Mouse (Mus musculus) induced T-regulatory cell, adult 2 months (primary cell): ENCODE measurements around the gene Tmod4.
"Not testable (repeated sequence)": the region's sequence is repeated elsewhere in the genome, so short reads cannot be mapped to it uniquely, and the experiment has no call there.

Experiments used
- DNase-seq: peaks from one replicate; pipeline ENCODE4 v3.0.0-alpha.2; 2012; ENCODE audit warnings: low read depth

Tmod4 gene

DNA sequence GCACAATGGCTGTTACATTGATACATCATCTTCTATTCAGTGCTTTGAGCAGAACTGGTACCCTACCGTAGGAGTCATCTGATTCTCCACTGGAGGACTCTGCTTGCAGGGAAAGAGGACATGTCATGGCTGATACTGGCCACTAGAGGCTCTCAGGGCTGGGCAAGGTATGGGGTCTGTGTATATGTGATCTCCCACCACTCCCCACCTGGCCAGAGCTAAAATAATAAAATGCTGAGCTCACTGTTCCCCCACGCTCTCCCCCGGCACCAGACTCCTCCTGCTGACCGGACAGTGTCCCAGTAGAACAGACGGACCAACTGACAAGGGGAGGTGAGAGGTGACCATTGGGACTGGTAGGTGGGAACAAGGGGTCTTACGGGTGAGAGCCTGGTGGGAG lies at the start of gene Tmod4:
Gene Tmod4 (plus strand): TSS at position 231 of the 400 bp plus-strand sequence.
- DNase-seq: peak; percentile 44

DNA sequence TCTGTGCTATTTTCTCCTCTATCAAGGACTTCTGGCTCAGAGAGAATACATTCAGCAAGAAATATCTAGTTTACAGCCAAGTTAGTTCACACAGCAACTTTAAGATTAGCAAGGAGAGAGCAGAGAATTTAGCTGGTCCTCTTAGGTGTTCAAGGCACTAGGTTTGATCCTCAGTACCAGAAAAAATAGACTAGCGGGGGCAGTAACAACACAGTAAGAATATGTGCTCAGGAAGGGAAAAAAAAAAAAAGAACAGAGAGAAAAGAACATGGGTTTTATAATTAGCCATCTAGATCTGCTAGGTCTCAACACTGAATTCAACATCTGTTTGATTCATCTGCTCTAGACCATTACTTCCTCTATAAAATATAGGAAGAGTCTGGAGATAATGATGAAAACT lies 36.2 kb upstream of the Tmod4 start:
- no peak for DNase-seq

DNA sequence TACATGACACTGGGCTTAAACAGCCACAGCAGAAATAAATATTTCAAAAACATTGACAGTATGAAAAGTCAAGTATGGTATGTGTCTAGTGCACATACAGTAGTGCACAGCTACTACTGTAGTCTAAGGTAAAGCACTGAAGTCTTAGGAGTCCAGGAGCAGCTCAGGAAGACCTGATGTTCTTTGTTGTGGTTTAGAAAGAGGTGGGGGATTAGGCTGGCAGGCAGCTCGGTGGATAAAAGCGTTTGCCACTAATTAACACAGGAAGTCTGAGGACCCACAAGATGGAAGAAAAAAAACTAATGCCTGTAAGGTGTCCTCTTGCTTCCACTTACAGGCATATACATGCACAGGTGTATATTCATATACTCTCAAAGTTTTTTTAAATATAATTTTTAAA lies 23.4 kb upstream of the Tmod4 start:
- no peak for DNase-seq

DNA sequence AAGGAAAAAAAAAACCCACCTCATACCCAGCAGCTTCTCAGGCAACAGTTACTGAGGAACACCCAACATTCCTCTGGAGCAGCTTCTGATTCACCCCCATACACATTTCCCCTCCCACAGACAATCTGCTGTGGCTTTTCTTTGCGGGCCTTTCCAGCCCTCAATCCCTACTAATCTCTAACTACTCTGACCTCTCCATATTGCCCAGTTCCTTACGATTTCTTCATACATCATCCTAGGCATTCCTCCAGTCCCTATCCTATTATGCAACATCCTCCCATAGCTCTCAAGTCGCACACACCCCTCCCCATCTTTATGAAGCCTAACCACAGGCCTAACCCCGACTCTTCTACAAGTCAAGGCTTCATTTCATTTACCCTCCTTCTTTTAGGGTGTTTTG lies 19.2 kb upstream of the Tmod4 start:
- no peak for DNase-seq

DNA sequence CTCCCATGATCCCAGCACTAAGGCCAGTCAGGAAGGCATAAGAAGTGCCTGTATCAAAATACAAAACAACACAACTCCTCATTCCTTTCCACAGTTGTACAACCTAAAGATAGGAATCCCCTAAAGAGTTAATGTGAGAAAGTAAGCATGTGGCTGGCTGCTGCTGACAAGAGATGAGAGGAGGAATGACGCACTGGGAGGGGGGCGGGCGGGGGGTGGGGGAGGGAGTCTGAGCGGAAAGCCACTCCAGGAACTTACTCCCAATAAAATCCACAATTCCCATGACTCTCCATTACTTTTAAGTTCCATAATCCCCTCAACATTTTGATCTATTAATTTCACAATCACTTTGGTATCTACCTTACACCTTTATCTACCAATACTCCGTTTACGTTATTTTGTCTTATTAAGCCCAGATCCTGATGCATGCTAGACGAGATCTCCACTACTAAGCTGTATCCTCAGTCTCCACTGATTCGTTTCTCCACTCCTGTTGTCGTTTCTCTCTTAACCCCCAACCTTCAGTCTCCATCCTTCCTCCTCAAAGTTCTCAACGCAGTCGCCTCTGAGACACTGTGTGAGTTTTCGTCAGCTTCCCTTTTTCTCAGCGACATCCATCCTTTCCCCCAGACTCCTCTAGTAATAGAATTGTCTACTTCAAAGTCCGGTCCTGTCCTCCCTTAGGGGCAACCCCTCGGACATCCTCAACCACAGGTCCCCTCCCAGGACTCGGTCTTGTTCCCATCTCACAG lies 18.5 kb upstream of the Tmod4 start:
- peak; percentile 43 for DNase-seq

DNA sequence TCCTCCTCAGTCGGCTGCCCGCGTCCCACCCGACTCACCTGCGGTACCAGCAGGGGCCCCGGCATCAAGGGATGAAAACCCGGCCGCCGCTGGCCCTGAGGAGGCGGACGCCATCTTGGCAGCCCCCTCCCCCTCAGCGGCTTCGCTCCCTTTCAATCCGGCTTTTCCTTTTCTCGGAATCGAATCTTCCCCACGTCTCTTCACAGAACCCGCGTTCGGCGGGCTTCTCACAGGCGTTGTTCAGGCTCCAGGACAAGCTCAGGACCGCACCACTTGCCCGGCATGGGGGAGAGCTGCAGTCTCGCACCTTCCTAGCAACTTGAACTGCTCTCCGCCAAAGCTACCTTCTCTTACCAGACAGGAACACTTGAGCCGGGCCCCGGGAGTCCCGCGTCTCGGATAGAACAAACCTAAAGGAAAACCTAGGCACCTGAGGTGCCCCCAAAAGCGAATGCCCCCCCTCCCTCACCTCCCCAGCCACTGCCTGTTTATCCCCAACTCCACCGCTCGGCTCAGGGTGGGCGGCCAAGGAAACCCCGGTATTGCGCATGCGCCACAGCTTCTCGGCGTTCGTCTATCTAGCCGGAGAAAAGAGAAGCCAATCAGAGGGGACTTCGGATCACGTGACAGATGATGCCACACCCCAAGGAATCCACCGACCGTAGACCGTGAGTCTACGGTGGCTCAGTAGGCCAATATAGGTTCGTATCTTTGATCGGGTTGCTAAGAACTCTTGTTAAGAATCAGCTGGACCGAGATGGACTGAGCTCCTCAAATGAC lies 17.7 kb upstream of the Tmod4 start, which contains the start of gene Pip5k1a:
Gene Pip5k1a (minus strand): TSS at position 593 of the 780 bp plus-strand sequence.
- DNase-seq: peak; percentile 99

DNA sequence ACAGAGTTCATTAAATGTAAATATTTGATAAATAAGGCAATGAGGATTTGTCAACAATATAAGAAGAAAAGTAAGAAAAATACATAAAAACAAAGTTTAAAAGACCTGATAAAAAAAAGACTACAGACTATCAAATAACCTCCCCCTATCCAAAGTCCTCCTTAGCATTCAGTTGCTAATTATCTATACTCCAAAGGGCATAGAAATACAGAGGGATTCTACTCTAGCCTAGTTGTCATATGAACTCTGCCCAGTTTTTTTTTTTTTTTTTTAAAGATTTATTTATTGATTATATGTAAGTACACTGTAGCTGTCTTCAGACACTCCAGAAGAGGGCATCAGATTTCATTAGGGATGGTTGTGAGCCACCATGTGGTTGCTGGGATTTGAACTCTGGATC lies 17.0 kb upstream of the Tmod4 start:
- not testable (repeated sequence) for DNase-seq

DNA sequence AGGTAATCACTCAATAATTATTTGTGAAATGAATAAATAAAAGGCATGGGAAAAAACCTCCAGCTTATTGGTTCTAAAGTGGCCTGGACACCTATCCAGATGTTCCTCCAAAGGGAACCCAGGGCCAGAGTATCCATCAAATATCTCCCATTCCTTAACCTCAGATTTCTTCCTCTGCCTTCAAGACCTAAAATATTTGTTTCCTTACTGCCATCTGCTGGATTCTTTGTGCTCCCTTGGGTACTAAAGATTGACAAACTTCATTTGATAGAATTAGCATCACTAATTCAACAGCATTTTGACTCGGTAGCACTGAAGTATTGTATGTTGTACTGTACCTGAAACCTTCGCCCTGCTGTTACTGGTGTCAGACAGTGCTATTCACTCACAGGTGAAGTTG lies 16.4 kb upstream of the Tmod4 start:
- peak; percentile 53 for DNase-seq

DNA sequence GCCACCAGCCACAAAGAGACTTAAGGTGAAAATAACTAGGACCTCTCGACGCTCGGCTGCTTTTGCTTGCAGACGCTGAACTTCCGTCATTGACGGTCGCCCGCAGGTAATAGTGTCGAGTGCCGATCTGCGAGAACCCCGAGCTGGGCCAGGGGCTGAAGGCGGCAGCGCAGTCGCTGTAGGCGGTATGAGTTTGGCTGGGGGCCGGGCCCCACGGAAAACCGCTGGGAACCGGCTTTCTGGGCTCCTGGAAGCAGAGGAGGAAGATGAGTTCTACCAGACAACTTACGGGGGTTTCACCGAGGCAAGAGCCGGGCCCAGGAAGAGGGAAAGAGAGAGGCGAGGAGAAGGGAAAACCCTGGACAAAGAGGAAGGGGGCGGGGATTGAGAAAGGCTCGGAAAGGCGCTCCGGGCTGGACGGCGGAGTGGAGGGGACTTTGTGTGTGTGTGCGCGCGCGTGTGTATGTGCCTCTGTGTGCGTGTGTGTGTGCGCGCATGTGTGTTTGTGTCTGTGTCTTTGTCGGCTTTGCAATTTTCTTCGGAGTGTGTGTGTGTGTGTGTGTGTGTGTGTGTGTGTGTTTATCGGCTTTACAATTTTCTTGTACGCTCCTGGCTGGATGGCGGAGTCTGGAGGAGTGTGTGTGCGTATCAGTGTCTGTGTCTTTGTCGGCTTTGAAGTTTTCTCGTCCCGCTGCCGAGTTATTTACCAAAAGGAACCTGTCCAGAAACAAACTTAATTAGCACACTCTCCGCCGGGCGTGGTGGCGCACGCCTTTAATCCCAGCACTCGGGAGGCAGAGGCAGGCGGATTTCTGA lies 13.2 kb upstream of the Tmod4 start, which contains the start of gene Vps72:
Gene Vps72 (plus strand): TSS at position 112 of the 816 bp plus-strand sequence.
- DNase-seq: peak; percentile 92

DNA sequence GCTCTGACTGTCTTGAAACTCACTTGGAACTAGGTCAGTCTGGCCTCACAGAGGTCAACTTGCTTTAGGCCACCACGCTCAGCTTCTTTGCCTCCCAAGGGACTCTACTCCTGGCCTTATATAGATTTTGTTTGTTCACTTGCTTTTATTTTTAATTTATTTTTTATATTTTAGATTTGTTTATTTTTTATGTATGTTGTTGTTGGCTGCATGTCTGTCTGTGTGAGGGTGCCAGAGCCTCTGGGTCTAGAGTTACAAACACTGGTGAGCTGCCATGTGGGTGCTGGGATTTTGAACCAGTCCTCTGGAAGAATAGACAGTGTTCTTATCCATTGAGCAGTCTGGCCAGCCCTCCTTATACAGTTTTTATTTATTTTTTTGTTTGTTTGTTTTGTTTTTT lies 11.5 kb upstream of the Tmod4 start:
- no peak for DNase-seq

DNA sequence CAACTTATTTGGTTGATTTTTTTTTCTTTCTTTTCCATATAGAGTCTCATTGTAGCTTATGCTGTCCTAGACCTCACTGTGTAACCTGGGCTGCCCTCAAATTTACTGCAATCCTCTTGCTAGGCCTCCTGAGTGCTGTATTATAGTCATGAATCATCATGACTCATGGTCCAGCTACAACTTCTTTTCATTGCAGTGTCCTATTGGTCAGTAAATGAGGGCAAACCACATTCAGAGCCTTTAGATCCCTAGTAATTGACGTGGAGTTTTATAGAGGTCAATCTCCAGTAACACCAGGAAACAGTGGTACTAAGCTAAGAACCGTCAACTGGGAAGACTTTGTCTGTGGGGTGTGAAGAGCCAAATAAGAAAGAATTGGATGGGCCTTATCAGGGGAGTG lies 6.5 kb upstream of the Tmod4 start:
- DNase-seq: no peak

DNA sequence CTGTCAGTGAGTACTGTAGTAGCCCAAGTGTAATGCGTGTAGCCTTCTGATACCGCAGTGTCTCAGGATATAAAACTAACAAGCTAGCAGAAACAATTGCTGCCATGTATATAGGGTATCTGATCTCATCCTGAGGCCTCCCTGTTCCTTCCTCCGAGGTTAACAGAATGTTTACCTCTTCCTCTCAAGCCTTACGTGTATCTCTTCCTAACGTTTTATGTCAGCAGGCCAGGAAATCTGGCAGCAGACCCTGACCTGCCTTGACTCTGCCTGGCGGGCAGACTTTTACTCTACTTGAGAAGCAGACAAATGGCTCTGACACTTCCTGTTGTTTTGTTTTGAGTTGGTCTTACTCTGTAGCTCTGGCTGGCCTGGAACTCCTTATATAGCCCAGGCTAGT lies 2.7 kb upstream of the Tmod4 start:
- no peak for DNase-seq

DNA sequence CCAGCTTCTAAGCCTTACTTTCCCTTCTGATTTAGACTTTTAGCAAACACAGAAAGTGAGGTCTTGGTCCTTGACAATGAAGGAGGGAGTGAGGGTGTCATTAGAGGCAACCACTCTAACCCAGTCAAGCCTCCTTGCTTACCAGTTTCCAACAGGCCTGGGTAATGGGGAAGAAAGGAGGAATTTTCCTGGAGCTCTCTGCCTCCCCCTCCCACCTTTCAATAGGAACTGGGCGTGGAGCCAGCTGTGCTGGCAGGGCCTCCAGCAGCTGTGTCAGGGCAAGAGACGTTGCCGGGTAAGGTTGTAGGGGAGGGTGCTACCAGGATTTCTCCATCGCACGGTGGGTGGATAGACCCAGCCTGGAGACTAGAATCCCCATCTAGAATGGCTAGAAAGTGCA lies 696 bp downstream of the Tmod4 start:
- DNase-seq: no peak

DNA sequence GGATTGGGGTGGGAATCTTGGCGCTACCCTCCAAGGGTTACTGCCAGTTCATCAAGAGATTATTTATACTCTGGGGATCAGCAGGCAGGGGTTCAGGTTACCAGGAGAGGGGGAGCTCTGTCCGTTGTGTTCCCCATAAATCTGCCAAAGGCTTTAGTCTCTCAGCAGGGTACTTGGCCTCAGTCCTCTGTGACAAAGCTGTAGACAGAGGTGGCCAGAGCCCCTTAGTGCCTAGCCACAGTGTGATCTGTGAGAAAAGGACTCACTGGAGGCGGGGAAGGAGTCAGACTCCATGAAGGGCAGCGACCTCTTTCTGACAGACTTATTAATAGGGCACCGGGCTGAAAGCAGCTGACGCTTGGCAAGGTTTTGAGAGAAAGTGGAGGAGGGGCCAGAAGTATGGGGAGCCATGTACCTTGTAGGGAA lies 5.0 kb downstream of the Tmod4 start:
- no peak for DNase-seq

DNA sequence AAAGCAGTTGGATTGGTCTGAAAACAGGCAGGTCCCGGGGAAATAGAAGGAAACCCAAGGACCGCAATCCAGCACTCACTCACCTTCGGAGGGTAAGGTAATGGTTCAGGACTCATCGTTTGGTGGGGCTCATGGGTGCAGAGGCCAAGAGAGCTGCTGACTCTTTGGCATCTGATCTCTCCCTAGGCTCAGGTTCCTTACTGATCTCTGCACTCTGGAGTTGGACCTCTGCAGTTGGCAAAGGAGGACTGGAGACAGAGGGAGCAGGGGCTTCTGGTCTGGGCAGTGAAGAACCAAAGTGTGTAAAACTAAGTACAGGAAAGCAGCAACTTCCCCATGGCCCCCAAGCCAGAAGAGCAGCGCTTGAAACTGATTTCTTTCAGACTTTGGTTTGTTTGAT lies 5.8 kb downstream of the Tmod4 start:
- DNase-seq: no peak

DNA sequence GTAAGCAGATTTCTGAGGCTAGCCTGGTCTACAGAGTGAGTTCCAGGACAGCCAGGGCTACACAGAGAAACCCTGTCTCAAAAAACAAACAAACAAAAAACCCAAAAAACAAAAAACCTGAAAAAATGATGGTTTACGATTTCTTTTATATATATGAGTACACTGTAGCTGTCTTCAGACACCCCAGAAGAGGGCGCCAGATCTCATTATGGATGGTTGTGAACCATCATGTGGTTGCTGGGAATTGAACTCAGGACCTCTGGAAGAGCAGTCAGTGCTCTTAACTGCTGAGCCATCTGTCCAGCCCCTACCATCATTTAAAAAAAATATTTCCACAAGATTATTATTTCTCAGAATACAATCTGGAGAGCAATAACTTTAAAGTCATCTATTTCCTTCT lies 8.1 kb downstream of the Tmod4 start:
- not testable (repeated sequence) for DNase-seq

DNA sequence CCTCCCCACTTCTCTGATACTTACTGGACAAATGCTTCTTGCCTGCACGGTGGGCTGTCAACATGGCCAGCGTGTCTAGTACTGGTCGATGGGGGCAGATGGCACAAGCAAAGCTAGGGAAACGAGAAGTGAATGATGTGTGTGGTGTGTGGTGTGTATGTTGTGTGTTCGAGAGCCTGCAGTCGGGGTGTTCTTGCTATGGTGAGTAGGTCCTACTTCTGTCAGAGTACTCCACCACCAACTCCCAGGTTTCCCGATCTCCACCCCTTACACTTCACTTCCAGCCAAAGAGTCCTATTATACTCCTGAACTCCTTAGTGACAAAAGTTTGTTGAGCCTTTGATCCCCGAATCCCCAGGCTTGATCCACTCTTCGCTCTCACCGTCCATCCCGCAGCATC lies 8.9 kb downstream of the Tmod4 start:
- DNase-seq: no peak

DNA sequence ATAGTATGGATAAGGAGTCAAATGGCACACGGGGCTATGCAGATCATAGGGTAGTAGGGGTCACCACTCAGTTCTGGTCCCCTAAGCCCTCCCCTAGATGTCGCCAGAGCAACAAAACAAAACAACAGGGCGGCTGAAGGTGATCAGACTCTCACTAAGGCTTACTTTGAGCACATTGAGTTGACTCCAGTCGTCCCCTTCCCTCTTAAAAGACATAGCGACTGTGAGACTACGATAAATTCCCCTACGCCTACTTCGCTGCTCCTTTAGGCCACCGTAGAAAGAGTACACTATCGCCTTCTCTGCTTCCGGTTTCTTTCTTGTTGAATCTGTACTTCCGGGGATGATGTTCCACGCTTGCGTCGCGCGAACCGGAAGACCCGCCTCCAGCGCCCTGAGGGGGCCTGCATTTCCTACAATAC lies 9.4 kb downstream of the Tmod4 start, which contains the start of the genes Scnm1 and Lysmd1:
Gene Scnm1 (minus strand): TSS at position 332 of the 422 bp plus-strand sequence.
Gene Lysmd1 (plus strand): TSS at position 409 of the 422 bp plus-strand sequence.
- DNase-seq: peak; percentile 96

DNA sequence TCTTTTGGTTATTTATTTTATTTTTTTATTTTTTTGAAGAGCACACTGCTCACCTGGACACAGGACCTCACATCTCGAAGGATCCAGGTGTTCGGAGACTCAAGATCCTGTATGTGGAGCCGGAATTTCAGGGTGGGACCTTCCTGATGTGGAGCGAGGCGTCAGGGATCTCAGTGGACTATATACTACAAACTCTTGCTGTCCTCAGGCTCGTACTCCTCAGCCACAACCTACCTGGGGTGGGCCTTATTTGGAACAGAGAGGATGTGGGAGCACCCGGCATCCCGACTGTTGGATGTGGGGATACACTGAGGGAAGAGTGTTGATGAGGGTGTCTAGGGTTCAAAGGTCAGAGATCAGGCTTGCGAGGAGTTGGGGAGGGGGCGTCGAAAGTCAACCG lies 9.9 kb downstream of the Tmod4 start:
- DNase-seq: not testable (repeated sequence)

DNA sequence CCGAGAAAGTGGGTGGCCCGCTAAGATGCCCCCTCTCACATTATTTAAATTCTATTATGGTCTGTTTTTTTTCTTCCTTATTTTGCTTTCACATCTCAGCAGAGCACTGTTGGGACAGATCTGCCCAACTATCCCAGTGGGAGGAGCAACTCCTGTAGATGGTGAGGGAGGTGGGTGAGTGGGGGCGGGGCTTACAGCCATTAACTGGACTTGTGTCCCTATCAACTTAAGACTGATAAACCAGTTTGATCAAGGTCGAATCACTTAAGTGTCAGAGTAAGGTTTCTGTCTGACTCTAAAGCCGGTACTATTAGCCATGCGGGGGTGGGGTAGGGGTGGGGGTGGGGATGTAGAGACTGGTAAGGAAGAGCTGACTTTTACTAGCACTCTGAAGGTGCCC lies 10.7 kb downstream of the Tmod4 start:
- DNase-seq: peak; percentile 67

DNA sequence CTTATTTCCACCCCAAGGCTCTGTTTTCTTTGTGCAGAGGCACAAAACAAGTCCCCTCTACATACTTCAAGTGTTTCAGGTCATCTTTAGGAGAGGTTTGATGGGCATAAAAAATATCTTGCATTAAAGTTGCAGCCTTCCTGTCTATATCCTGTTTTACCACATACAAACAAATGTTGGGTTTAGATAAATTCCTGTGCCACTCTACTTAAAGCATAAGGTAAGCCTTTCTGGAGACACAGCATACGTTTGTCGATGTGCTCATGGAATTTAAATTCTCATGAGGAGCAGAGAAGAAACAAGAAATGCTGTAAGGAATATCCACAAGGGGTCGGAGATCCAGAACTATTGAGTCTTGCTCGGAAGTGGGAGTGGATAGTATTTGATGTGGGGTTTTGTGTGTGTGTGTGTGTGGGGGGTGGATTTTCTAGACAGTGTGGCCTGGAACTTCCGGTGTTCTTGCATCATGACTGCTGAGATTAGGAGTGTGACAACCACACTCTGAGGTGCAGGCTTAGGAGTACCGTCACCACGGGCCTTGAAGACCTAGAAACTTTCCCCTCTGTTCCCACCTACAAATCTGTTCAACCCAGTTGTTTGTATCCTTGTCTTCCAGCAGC lies 11.3 kb downstream of the Tmod4 start:
- peak; percentile 88 for DNase-seq

DNA sequence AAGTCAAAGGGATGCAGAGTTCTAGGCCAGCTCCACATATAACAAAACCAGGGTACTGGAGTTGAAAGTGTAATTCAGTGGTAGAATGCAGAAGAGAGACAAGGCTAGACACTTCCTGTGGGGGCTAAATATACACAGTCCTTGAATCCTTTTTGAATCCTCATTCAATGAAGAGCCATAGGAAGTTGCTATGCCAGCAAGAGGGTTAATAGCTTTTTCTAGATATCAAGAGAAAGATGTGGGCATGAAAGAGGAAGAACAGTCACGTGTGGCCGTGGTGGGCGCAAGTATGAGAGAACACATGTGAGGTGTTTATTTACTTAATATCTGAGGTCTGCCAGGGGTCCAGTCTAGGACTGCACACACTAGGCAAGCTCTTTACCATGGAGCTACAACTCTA lies 12.1 kb downstream of the Tmod4 start:
- no peak for DNase-seq
